Mouse (Mus musculus) fat pad, adult 2 months (tissue): ENCODE results near the gene Krt14.

Source experiments
- DNase-seq: peaks from one replicate; pipeline ENCODE4 v3.0.0-alpha.2; 2011; ENCODE audit warnings: low read depth, low spot score; ENCODE audit errors: extremely low read depth

The Krt14 gene

DNA sequence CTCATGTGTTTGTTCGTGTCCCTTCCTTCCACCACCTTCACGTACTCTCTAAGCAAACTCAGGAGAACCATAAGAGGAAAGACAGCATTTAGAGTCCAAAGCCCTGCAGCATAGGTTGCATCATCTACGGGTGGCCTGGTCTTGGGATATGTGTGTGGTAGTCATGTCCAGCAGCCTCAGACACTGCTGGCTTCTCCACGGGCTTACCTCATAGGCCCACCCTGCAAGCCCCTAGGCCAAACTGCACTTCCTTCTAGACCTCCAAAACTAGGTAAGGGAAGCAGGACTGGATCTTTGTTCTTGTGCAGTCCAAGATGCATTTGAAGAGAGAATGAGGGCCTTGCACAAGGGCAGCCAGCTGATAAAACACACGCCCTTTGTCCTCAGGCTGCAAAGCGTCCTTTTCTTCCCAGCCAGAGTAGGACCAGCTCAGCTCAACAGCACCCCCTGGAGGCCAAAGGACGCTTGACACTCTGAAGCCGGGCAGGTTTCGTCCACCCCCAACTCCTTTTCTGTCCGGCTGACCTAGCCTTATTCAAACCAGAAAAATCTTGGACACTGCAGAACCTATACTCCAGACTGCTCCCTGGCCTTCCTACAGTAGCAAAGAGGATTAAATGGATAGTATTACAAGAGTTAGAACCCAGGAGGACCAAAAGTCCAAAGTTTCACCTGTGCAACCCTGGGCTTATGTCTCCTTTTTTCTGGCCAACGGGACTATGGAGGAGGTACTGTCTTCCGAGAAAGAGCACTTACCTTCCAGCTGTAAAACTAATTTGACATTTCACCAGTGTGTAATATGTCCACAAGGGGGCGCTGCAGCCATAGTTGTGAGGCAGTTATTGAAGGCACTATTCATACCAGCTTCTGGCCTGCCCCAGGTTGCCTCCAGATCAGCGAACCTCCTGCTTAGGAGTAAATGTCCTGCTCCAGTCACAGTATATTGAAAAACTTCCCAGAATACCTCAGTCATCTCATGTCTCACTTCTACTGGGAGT, 38.3 kb downstream of the Krt14 start:
- no peak for DNase-seq

DNA sequence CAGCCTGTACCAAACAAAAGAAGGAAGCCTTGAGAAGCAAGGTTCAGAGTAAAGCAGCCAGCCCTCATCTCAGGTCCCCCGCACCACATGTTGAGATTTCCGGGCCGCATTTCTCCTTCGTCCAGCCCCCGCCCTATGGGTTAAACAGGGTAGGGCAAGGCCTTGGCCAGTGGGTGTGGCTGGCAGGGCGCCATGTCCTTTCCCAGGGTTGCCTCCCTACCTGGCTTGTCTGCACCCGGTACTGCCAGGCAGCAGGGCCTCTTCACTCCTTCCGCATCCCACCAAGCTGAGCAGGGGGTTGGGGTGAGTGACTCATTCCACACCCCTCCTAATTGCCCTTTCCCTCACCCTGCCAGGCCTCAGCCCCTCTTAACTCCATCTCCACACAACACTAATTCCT, 39.3 kb downstream of the Krt14 start:
- no peak for DNase-seq

DNA sequence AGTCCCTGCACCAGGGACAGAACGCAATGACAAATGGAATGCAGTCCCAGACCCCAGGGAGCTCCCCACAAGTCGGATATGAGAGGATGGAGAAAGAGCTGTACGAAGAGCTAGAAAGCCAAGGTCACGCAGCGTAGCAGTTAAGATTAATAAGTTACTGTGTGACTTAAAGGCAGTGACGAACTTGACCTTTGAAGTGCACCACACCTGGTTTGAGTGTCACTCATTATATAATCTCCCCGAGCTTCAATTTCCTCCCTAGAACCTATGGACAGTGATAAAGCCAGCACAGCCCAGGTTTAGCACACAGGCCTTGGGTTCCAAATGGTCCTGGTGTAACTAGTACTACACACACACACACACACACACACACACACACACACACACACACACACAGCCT, 43.0 kb downstream of the Krt14 start:
- DNase-seq, result no peak

DNA sequence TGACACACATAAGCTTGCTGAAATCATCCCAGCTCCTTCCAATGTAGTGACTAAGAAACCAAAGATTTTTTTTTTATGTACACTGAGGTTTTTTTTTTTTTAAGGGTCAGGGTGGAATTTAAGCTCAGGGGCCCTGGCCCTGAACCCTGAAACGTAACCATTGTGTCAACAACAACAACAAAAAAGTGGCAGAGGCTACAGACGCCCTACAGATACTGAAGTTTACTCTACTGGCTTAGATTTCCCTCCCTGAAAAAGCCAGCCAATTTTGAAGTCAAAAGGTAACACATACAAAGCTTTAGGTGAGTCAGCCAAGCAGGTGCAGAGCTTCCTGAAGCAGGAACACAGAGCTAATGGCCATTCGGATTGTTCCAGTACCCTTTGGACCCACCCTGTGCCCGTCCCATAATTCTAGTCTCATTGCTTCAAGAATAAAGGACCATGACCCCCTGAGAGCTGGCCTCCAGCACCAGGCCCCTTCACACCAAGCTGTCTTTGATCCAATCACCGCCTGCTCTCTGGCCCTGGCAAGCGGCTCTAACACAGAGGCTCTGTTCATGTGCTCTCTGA, 49.4 kb downstream of the Krt14 start:
- no peak for DNase-seq

DNA sequence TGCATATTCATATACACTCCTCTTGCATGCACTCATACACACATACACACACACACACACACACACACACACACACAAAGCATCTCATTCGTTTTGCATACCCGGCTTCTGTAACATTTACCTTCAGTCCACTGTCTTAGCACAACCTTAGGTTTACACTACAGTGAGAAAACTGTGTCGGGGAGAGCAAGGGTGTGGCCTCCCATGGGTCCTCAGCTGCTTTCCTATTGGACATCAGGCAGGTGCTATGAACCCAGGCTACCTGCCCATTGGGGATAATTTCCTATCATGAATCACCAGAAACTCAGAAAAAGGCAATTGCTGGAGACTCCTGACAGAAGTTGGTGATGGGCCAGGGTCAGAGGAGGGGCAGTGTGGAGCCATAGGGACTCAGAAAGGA, 50.0 kb downstream of the Krt14 start:
- DNase-seq, result no peak

DNA sequence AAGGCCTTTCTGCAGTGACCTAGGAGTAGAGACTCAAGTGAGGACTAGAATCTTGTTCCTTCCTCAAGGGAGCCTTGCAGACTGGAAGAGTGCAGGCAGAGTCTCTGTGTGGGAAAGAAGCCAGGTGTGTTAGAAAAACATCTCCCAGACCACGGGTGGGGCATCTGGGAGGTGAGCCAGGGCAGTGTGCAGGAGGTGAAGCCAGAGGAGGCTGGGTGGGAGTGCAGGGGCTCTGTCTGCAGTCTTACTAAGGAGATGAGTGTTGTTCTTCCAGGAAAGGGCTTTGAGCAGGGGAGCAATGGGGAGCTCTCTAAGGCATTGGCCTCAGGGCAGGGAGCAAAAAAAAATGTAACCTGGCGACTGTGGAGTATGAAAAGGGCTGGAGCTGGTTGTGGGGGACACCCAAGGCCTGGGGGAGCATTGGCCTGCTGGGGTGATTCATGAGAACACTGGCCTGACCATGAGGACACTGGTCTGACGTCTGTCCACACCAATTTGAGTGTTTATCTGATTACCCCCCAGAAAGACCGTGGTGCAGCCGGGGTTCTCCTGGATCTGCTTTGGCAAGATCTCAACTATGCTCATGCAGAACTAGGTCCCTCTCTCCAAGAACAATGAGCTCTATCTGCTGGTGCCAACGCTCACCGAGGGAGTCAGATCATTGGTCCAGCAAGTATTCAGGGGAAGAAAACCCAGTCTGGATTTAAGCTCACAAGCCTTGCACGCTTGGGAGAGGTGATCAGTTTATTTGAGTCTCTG, 51.7 kb downstream of the Krt14 start:
- no peak for DNase-seq
